Mouse (Mus musculus) cerebellum, adult 2 months (tissue): ENCODE results near the gene Atg2a.

Source experiments
- CTCF ChIP-seq: fragments of 200-500 bp; IDR thresholded peaks from 2 replicates; pipeline ENCODE4 v1.5.1; 2011; ENCODE audit warnings: low read depth, mild to moderate bottlenecking, control low read depth, low read length, moderate library complexity, borderline replicate concordance; ENCODE audit not compliant: insufficient read depth
- POLR2A ChIP-seq: fragments of 200-500 bp; IDR thresholded peaks from 2 replicates; pipeline ENCODE4 v1.6.1; 2011; ENCODE audit warnings: low read length, control low read depth, borderline replicate concordance; ENCODE audit not compliant: insufficient read depth

DNA sequence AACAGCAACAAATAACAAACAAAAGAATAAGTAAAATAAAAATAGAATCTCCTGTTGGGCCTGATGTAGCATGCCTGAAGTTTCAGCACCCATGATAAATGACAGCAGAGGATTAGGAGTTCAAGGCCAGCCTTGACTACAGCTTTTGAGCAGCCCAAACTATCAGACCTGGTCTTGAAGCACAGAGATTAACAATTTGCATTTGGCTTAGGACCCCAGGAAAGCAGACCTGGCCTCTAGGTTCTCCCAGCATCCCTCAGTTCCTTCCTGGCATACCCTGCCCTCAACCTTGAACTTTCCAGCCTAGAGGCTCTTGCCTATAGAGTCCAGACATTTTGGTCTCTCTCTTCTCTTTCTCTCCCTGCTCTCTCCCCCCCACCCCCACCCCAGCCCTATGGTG is 2.7 kb upstream of the Atg2a start:
- TF ChIP-seq POLR2A: no peak
- TF ChIP-seq CTCF: no peak
